Mouse (Mus musculus) adrenal gland, postnatal 10 days (tissue): Measurements from ENCODE around the gene Brk1. TPM values are rescaled to one million over a fixed set of nuclear protein-coding genes. Genes with fewer than 3 reads are reported as not detected.
A peak's percentile ranks its signal among the peaks of the same experiment; 100 is the strongest.

Source experiments
- DNase-seq: peaks from one replicate; pipeline ENCODE4 v3.0.0; 2021; ENCODE audit warnings: mixed read lengths
- total RNA-seq, 2 experiments: library from RNA; stranded (reverse); gene quantifications; 2 replicates each; pipeline ENCODE4 v1.2.3; 2021

Gene Brk1
- total RNA-seq, 2 experiments from 2014 or later: 139 to 159 TPM

DNA sequence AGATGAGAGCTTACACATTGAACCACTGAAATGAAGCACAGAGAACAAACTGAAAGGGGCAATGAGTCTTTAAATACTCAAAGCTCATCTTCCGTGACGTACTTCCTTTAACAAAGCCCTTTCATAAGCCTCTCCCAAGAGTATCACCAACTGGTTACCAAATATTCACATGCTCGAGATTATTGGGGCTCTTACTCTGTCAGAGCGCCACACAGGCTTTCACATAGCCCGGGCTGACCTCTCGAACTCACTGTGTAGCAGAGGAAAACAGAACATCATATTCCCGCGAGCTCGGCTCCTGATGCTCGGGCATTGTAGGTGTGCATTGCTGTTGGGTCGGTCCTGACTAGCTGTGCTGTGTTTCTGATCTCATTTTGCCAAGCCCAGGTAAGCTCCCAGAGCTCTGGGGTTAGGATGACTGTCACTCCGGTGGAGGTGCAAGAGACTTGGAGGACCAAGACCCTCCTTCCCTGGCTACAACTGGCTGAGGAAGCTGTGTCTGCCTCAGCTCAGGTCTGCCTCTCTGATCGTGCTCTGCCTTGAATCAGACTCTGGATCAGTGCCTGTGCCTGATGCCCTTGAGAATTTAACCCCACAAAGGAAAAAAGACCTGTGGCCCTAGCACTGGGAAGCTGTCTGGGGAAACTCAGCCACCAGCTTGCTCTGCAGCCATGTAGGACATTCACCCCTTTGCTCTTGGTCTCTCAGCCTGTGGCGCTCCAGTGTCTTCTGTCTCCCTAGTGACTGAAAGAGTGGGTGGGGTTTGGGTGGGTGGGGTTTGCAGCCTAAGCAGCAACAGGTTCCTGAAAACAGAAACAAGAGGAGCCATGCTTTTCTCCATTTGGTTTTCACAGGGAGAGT is 56.1 kb downstream of the Brk1 start:
- DNase-seq: peak; percentile 41

DNA sequence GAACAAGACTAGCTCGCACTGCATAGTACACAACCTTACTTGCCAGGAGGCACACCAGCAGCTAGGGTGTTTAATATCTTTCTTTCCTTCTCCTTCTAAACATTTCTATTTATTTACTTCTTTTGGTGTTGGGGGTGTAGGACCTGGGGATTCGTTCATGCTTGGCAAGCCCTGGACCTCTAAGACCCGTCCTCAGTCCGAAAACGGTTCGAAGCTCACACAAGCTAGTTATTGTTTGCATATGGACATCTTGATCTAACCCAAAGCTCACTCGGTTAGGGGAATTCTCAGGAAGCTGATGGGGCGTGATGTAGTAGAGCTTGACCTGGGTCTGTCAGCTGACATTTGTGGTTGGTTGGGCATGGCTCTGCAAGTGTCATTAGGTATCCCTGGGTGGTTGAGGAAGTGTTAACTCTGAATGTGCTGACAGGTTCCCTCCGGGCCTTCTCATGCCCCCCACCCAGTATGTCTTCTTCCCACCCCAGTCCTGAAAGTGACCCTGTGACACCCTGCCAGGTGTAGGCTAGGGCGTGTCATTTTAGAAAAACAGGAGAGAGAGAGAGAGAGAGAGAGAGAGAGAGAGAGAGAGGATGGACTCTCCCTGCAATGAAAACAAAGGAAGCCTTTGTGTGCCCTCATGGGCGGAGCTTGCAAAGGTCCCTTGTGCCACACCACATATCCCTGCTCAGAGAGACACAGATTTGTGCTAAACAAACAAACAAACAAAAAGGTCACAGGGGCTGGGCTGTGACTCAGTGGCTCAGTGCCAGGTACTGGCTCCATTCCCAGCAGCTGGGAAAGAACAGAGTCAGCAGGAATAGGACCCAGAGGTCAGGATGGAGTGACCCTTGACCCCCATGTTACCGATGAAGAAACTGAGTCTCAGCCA is 57.0 kb downstream of the Brk1 start:
- peak; percentile 81 for DNase-seq

DNA sequence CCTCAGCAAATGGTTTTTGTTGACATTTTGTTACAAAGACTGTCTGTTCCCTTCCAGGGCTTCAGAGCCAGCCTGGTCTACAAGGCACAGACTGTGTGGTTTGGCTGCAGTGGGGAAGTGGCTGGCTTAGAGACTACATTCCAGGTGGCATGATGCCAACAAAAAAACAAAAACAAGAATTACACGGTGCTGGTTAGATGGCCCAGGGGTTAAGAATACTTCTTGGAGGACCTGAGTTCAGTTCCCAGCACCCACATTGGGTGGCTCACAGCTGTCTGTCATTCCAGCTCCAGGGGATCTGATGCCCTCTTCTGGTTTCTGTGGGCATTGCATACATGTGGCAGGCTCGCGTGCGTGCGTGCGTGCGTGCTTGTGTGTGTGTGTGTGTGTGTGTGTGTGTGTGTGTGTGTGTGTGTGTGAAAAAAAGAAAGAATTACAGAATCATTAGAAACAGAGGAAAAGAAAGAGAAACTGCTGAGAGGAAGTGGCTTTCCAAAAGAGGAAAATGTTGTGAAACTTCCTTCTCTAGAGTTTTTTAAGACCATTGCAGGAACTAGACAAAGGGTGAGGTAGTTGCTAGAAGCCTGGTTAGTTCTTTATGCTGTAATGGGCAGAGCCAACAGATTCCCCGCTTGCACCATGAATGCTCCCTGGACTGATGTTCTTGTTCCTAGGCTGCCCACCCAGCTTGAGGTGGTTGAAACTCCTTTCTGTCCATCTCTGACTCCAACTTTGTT is 58.6 kb downstream of the Brk1 start:
- DNase-seq: no peak

DNA sequence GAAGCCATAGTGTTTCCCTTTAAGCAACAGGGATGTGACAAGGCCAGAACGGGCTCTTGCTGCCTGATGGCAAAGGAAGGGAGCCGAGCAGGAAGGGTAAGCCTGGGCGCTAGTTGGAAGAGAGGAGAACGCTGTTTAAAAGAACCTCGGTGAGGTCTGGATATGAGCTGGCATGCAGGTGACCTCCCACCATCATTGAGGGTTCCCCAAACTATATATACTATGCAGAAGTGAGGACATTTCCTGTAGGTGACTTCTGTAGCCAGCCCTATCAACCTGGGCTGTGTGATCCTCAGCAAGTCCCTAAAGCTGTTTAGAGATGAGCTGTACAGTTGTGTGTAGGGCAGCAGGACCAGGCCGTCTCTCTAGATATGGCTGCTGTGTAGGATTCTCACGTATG is 59.7 kb downstream of the Brk1 start:
- no peak for DNase-seq

Other genes starting within 250 kb of the Brk1 start
- 10 to 100 TPM; 30.5 to 37.1 TPM for gene Tada3, start 226.9 kb upstream of the Brk1 start, total RNA-seq
- 100 to 1,000 TPM; 181 to 183 TPM for gene Arpc4, start 226.7 kb upstream of the Brk1 start, total RNA-seq
- gene Ttll3, start 215.5 kb upstream of the Brk1 start, total RNA-seq: 1 to 10 TPM; 1.8 to 4.3 TPM
- gene Rpusd3, start 185.4 kb upstream of the Brk1 start, total RNA-seq: 10 to 100 TPM; 16.4 to 24.4 TPM
- gene Cidec, start 169.0 kb upstream of the Brk1 start, total RNA-seq: 100 to 1,000 TPM; 397 to 418 TPM
- gene Jagn1, start 162.2 kb upstream of the Brk1 start, total RNA-seq: 10 to 100 TPM; 47.6 to 48.4 TPM
- gene Il17re, start 146.3 kb upstream of the Brk1 start, total RNA-seq: 1 to 10 TPM; 1.1 to 1.5 TPM
- 10 to 100 TPM; 22.6 to 25.0 TPM for gene Il17rc, start 133.3 kb upstream of the Brk1 start, total RNA-seq
- 10 to 100 TPM; 35.8 to 43.1 TPM for gene Creld1, start 121.5 kb upstream of the Brk1 start, total RNA-seq
- gene Prrt3, start 102.8 kb upstream of the Brk1 start, total RNA-seq: under 1 TPM; 0.30 to 0.55 TPM
- 10 to 100 TPM; 76.9 to 81.2 TPM for gene Emc3, start 73.1 kb upstream of the Brk1 start, total RNA-seq
- gene Fancd2, start 73.1 kb upstream of the Brk1 start, total RNA-seq: 1 to 10 TPM; 5.0 to 7.0 TPM
- not detected for gene Fancd2os, start 4.1 kb upstream of the Brk1 start, total RNA-seq
- gene Vhl, start 19.2 kb downstream of the Brk1 start, total RNA-seq: 10 to 100 TPM; 24.7 to 26.3 TPM
- gene Irak2, start 33.7 kb downstream of the Brk1 start, total RNA-seq: 10 to 100 TPM; 15.8 to 23.3 TPM
- gene Tatdn2, start 92.3 kb downstream of the Brk1 start, total RNA-seq: 10 to 100 TPM; 53.5 to 58.7 TPM
- gene Ghrl, start 115.1 kb downstream of the Brk1 start, total RNA-seq: not detected
- 100 to 1,000 TPM; 103 to 113 TPM for gene Sec13, start 136.0 kb downstream of the Brk1 start, total RNA-seq